Mouse (Mus musculus): ENCODE data around the gene Bcat1.

Bcat1 gene

DNA sequence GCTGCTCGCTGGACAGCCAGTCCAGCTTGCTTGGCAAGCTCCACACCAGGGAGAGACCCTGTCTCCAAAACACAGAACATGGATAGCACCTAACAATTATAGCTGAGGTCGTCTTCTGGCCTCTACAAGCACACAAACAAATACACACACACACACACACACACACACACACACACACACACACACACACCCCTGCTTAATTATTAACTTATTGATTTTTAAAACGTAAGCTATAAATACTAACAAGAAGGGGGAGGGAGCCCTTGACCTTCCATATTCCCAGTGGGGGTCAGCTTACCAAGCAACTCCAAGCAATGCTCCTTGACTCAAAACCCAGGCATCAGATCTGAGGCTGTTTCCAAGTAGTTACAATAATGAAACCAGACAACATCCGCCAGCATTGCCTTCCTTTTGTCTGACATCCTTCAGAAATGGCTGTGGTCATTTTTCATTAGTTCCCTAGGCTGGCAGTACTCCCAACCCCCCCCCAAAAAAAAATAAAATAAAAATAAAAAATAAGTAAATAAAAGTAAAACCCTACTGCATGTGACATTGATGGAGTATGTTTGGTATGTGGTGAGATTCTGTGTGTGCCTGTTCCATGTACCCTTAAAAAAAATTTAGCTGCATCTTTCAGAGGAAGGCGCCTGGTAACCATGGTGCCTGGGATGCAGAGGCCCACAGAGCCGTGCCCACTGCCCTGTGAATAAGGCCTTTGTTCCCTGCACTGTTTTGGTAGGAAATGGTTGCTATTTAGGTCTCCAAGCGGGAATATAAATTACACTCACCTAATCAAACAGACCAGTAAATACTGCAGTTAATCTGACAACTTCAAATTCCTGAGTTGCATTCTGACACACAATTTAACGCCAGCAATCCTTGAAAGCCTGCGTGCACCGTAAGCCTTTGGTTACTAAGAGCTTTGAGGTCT lies 131.3 kb downstream of the Bcat1 start:
- DNase-seq (ENCODE audit: low spot score), result no peak

Measured in T-cell, adult 2 months (primary cell).